Mouse (Mus musculus) hindbrain, embryonic 12.5 days (tissue): Measurements from ENCODE around the gene Pcdh9. TPM values are rescaled to one million over a fixed set of nuclear protein-coding genes. Genes with fewer than 3 reads are reported as not detected.
A peak's percentile ranks its signal among the peaks of the same experiment; 100 is the strongest.
"Not testable (repeated sequence)": the region's sequence is repeated elsewhere in the genome, so short reads cannot be mapped to it uniquely, and the experiment has no call there.

Experiments used
- ATAC-seq: fragments of 200-750 bp; cut with Nextera tagmentation; 2 replicates; pipeline ENCODE4 v1.8.0; 2017; ENCODE audit warnings: moderate TSS enrichment; ENCODE audit not compliant: low FRiP score
- H3K27ac ChIP-seq: fragments of 300-500 bp; sonication (generic); 2 replicates; pipeline ENCODE4 v1.5.1; 2016; ENCODE audit warnings: mild to moderate bottlenecking
- H3K27me3 ChIP-seq: fragments of 300-500 bp; sonication (generic); 2 replicates; pipeline ENCODE4 v1.6.1; 2016; ENCODE audit warnings: mild to moderate bottlenecking
- H3K36me3 ChIP-seq: fragments of 300-500 bp; sonication (generic); 2 replicates; pipeline ENCODE4 v1.6.1; 2016; ENCODE audit warnings: mild to moderate bottlenecking
- H3K4me1 ChIP-seq: fragments of 300-500 bp; sonication (generic); 2 replicates; pipeline ENCODE4 v1.6.1; 2016
- H3K4me2 ChIP-seq: fragments of 300-500 bp; sonication (generic); replicated peaks from 2 replicates; pipeline ENCODE4 v1.6.1; 2016; ENCODE audit warnings: mild to moderate bottlenecking
- H3K4me3 ChIP-seq: fragments of 300-500 bp; sonication (generic); 2 replicates; pipeline ENCODE4 v1.5.1; 2016; ENCODE audit warnings: mild to moderate bottlenecking
- H3K9ac ChIP-seq: fragments of 300-500 bp; sonication (generic); 2 replicates; pipeline ENCODE4 v1.6.1; 2016; ENCODE audit warnings: mild to moderate bottlenecking, moderate library complexity
- H3K9me3 ChIP-seq: fragments of 300-500 bp; sonication (generic); replicated peaks from 2 replicates; pipeline ENCODE4 v1.6.1; 2016; ENCODE audit warnings: mild to moderate bottlenecking
- WGBS: fragments of 180-500 bp; shearing (Covaris S2); methylation state at CpG from one replicate; pipeline ENCODE4 v1.1.7; 2016; 5-methylcytosine and 5-hydroxymethylcytosine counted together
- polyA plus RNA-seq: library from polyadenylated mRNA; unstranded; fragments of >200 nt; fragmentation: Nextera tagmentation; extraction: Ambion mirVana; gene quantifications from 2 replicates; pipeline ENCODE4 v1.2.1, GENCODE M21; 2016

Gene Pcdh9
- polyA plus RNA-seq, 1 experiment from 2014 or later, result 104 TPM

GRCm38 (mm10) chr14:93329247-93329646, 561.2 kb downstream of the Pcdh9 start:
- no peak overlapping the region for H3K4me3 ChIP-seq
- H3K36me3 ChIP-seq, result no peaks in the 10 kb centered on the region
- ATAC-seq, result no peak
- no peak overlapping the region for H3K4me2 ChIP-seq
- no peaks in the 10 kb centered on the region for H3K27me3 ChIP-seq
- no peaks in the 10 kb centered on the region for H3K9me3 ChIP-seq
- no peak overlapping the region for H3K27ac ChIP-seq
- no peak overlapping the region for H3K9ac ChIP-seq
- no peaks in the 10 kb centered on the region for H3K4me1 ChIP-seq

DNA sequence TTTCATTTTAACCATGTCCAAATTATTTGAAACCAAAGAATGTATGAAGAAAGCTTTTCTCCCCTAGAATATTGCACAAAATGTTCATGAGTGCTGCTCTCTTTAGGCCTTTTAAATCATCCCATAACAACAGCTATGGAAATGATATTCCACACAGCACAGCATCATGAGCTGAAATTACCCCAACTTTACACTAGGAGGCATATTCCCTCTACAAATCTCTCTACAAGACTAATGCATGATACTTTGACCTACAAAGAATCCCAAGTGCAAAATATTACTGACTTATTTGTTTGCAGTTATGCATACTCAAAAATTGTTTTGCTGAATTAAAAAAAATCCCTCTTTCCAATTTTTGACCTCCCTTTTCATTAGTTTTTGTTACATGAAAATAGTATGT, 573.1 kb downstream of the Pcdh9 start:
- H3K4me3 ChIP-seq, result no peak overlapping the region
- no peak overlapping the region for H3K9ac ChIP-seq
- ATAC-seq, result no peak
- no peak overlapping the region for H3K27ac ChIP-seq
- no peaks in the 10 kb centered on the region for H3K27me3 ChIP-seq
- H3K9me3 ChIP-seq, result no peaks in the 10 kb centered on the region
- H3K4me2 ChIP-seq, result no peak overlapping the region
- no peaks in the 10 kb centered on the region for H3K36me3 ChIP-seq
- H3K4me1 ChIP-seq, result no peaks in the 10 kb centered on the region

DNA sequence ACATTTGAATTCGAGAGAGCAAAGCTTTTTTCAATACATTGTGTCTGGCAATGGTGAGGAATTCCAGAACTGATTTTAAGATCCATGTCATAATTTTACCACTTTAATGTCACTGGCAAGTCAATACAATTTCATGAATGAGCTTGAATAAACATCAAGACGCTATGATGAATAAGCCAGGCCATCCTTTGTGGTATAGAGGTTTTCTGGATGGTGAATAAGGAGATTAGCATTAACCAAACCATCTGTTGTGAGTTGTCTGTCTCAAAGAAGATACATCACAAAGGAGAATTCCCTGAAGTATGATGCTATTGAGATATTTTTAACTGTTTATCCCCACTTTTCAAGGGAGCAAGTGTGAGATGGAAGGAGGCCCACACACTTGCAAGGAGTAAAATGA, 602.1 kb downstream of the Pcdh9 start:
- Histone ChIP-seq H3K27ac (no peak overlapping the region), H3K9ac (no peak overlapping the region), H3K4me2 (no peak overlapping the region), H3K4me3 (no peak overlapping the region), H3K36me3 (no peaks in the 10 kb centered on the region), H3K27me3 (no peaks in the 10 kb centered on the region), H3K9me3 (no peaks in the 10 kb centered on the region), H3K4me1 (no peaks in the 10 kb centered on the region)
- WGBS, result 60% methylated on average over 2 of the region's 2 CpGs
- no peak for ATAC-seq

- H3K4me2 ChIP-seq, result no peak overlapping the region
- H3K27me3 ChIP-seq, result no peaks in the 10 kb centered on the region
- no peaks in the 10 kb centered on the region for H3K36me3 ChIP-seq
- ATAC-seq, result no peak
- H3K27ac ChIP-seq, result no peak overlapping the region
- H3K9me3 ChIP-seq, result no peaks in the 10 kb centered on the region
- WGBS, result 34% methylated on average over 1 of the region's 1 CpGs
- H3K9ac ChIP-seq, result no peak overlapping the region
- H3K4me1 ChIP-seq, result no peaks in the 10 kb centered on the region
- no peak overlapping the region for H3K4me3 ChIP-seq
Measured at GRCm38 (mm10) chr14:93287642-93288041, 602.8 kb downstream of the Pcdh9 start.

GRCm38 (mm10) chr14:93285136-93285535, 605.3 kb downstream of the Pcdh9 start:
- no peak for ATAC-seq
- H3K4me1 ChIP-seq, result no peaks in the 10 kb centered on the region
- H3K9me3 ChIP-seq, result no peaks in the 10 kb centered on the region
- no peaks in the 10 kb centered on the region for H3K36me3 ChIP-seq
- no peak overlapping the region for H3K9ac ChIP-seq
- H3K27ac ChIP-seq, result no peak overlapping the region
- no peak overlapping the region for H3K4me2 ChIP-seq
- no peak overlapping the region for H3K4me3 ChIP-seq
- WGBS, result 82% methylated on average over 7 of the region's 7 CpGs
- no peaks in the 10 kb centered on the region for H3K27me3 ChIP-seq

DNA sequence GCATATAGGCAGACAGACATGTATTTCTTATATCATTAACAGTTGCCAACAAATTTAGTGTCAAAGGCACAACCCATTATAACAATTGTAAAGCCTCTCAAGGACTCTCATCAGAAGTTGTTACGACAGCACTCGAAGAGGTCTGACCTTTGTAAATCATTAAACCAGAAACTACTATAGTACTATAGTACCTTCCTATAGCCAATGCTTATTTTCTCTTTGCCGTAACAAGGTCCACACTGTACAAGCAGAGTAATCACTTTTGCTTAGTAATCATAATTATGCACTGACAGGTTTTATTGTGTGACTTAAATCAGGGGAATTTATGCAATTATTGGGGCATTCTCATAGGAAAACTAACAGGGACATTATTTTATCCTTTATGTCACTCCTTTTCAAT, 606.5 kb downstream of the Pcdh9 start:
- Histone ChIP-seq H3K4me3 (no peak overlapping the region), H3K4me1 (no peaks in the 10 kb centered on the region), H3K36me3 (no peaks in the 10 kb centered on the region), H3K27ac (no peak overlapping the region), H3K9me3 (no peaks in the 10 kb centered on the region), H3K4me2 (no peak overlapping the region), H3K9ac (no peak overlapping the region), H3K27me3 (no peaks in the 10 kb centered on the region)
- ATAC-seq, result no peak
- 75% methylated on average over 3 of the region's 3 CpGs for WGBS

DNA sequence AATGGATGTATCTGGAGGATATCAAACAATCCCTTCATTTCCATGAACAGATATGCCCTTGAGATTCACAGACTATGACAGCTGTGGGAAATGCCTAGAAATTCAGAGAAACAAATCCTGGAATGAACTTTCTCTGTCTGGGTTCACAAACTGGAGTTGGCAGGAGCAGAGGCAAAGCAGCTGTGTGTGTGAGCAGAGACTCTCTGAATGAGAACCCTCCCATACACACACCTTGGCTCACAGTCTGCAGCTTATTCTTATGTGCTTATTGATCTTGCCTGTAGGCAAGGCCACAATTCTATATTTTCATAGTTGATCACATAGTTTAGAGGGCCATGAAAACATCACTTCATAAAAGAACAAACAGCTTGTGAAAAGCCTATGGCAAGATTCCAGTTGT, 614.8 kb downstream of the Pcdh9 start:
- ATAC-seq, result no peak
- Histone ChIP-seq H3K9me3 (no peaks in the 10 kb centered on the region), H3K4me1 (no peaks in the 10 kb centered on the region), H3K36me3 (no peaks in the 10 kb centered on the region), H3K27me3 (no peaks in the 10 kb centered on the region), H3K4me2 (no peak overlapping the region), H3K4me3 (no peak overlapping the region), H3K9ac (no peak overlapping the region), H3K27ac (no peak overlapping the region)

DNA sequence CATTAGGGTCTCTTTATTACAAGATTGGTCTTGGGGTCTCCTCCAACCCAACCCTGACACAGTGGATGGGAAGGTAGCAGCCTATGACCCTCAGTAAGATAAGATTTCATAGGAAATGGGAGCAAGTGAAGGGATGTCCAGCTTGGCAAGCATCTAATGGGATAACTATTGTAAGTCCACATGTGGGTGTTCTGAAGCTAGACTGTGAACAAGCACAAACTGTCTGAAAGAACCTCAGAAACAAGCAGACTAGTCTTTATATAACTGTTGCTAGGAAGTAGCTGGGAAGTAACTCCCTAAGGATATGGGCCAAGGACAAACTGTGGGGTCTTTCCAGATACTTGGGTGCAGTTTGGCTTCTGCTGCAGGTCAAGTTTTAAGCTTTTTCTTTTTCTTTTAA, 615.7 kb downstream of the Pcdh9 start:
- Histone ChIP-seq H3K4me1 (no peaks in the 10 kb centered on the region), H3K27me3 (no peaks in the 10 kb centered on the region), H3K27ac (no peak overlapping the region), H3K4me2 (no peak overlapping the region), H3K9ac (no peak overlapping the region), H3K36me3 (no peaks in the 10 kb centered on the region), H3K9me3 (no peaks in the 10 kb centered on the region), H3K4me3 (no peak overlapping the region)
- no peak for ATAC-seq

DNA sequence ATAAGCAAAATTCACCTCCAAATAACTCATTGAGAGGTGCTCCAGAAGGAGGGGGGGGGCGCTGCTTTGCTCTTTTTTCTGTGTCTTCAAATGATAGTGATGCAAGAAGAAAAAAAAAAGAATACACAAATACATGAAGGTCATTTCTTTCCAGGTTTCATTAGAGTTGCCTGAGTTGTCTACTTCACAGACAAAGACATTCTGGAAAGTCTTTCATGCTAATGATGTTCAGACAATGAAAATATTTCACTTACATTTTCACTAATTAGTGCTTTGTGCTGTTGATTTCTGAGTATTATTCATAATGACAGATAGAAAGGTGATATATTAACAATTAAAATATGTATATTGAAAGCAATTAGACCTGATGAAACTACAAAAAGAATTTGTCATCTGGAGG, 637.1 kb downstream of the Pcdh9 start:
- H3K27ac ChIP-seq, result no peak overlapping the region
- H3K36me3 ChIP-seq, result no peaks in the 10 kb centered on the region
- ATAC-seq, result no peak
- no peak overlapping the region for H3K4me2 ChIP-seq
- WGBS, result 73% methylated on average over 1 of the region's 1 CpGs
- H3K27me3 ChIP-seq, result no peaks in the 10 kb centered on the region
- H3K4me1 ChIP-seq, result no peaks in the 10 kb centered on the region
- H3K9me3 ChIP-seq, result no peaks in the 10 kb centered on the region
- no peak overlapping the region for H3K4me3 ChIP-seq
- H3K9ac ChIP-seq, result no peak overlapping the region

- no peaks in the 10 kb centered on the region for H3K9me3 ChIP-seq
- H3K27me3 ChIP-seq, result no peaks in the 10 kb centered on the region
- no peak for ATAC-seq
- H3K9ac ChIP-seq, result no peak overlapping the region
- no peaks in the 10 kb centered on the region for H3K36me3 ChIP-seq
- no peak overlapping the region for H3K4me2 ChIP-seq
- H3K27ac ChIP-seq, result no peak overlapping the region
- H3K4me1 ChIP-seq, result no peaks in the 10 kb centered on the region
- 68% methylated on average over 3 of the region's 3 CpGs for WGBS
- H3K4me3 ChIP-seq, result no peak overlapping the region
Measured at GRCm38 (mm10) chr14:93240263-93240662, 650.2 kb downstream of the Pcdh9 start.

DNA sequence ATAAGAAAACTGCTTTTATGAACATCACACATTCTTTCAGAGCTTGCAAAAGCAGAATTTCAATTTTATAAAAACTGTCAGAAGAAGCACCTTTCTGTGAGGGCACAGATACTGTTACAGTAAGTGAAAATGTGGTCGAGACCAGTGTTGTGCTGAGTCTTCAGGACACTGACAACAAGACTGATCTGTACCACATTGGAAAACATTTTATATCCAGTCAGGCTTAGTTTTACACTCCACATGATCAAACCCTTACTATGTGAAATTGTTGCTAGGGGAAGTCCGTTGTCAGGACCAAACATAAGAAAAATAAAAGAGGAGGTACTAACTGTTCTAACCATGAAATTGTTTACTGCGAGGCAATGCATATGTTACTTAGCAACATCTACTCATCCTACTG, 656.1 kb downstream of the Pcdh9 start:
- ATAC-seq, result peak; percentile 51
- Histone ChIP-seq H3K4me1 (peaks cover 2% of the 10 kb centered on the region; the same call in 1 of the 2 replicates), H3K9me3 (no peaks in the 10 kb centered on the region), H3K36me3 (no peaks in the 10 kb centered on the region), H3K27me3 (no peaks in the 10 kb centered on the region), H3K9ac (no peak overlapping the region), H3K4me3 (no peak overlapping the region), H3K4me2 (no peak overlapping the region), H3K27ac (no peak overlapping the region)
- WGBS, result 49% methylated on average over 3 of the region's 3 CpGs

- WGBS, result 48% methylated on average over 6 of the region's 6 CpGs
- ATAC-seq, result peak; percentile 68
- Histone ChIP-seq H3K4me1 (peaks cover 2% of the 10 kb centered on the region; the same call in 1 of the 2 replicates), H3K4me2 (no peak overlapping the region), H3K36me3 (no peaks in the 10 kb centered on the region), H3K27me3 (no peaks in the 10 kb centered on the region), H3K9me3 (no peaks in the 10 kb centered on the region), H3K4me3 (no peak overlapping the region), H3K27ac (peak overlapping the region; percentile 24; the same call in 1 of the 2 replicates), H3K9ac (no peak overlapping the region)
Measured at GRCm38 (mm10) chr14:93233599-93233998, 656.9 kb downstream of the Pcdh9 start.

DNA sequence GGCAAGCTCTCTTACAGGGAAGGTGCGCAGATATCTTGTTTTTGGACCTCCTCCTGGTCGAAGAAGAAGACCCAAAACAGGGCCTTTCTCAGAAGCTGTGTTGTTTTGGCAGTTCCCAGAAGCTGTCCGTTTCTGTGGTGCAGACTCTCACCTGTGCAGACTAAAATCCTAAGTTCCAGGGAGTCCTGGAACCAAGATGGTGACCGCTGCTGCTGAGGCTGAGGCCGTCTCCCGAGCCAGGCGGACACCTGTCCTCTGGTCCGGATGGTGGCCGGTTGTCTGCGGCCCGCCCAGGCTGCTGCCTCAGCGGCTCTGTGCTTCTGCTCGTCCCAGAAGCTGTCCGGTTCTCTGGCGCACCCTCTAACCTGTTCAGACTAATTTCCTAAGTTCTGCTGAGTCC, 675.6 kb downstream of the Pcdh9 start:
- not testable (repeated sequence) for H3K9me3 ChIP-seq, ATAC-seq, H3K4me2 ChIP-seq, H3K27ac ChIP-seq, H3K4me1 ChIP-seq, H3K27me3 ChIP-seq, H3K36me3 ChIP-seq, H3K9ac ChIP-seq, H3K4me3 ChIP-seq
- 93% methylated on average over 9 of the region's 15 CpGs for WGBS

DNA sequence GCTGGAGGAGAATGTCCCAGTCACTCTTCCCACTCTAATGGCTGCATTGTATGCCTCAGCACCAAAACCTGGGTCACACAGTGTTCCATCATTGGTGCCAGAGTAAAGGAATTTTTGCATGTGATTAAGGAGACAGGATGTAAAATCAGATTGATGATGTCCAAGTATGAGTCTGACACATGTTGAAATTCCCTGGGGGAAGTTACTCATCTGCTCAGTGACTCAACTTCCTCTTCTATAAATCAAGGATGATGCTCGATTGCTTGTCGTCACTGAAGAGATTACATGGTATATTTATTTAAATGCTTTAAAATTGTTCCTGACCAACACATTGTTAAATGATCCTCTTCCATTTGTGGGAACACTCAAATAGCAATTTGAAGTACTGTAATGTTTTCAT, 690.7 kb downstream of the Pcdh9 start:
- H3K4me2 ChIP-seq, result no peak overlapping the region
- no peaks in the 10 kb centered on the region for H3K27me3 ChIP-seq
- H3K9ac ChIP-seq, result no peak overlapping the region
- no peak overlapping the region for H3K27ac ChIP-seq
- no peaks in the 10 kb centered on the region for H3K36me3 ChIP-seq
- WGBS, result 89% methylated on average over 2 of the region's 2 CpGs
- no peaks in the 10 kb centered on the region for H3K4me1 ChIP-seq
- H3K4me3 ChIP-seq, result no peak overlapping the region
- no peaks in the 10 kb centered on the region for H3K9me3 ChIP-seq
- no peak for ATAC-seq
